Mouse (Mus musculus) Patski (cell line): ENCODE data around the gene Tctn1. TPM values are rescaled to one million over a fixed set of nuclear protein-coding genes. Genes with fewer than 3 reads are reported as not detected.

Source experiments
- ATAC-seq: fragments of 100-300 bp; one replicate; pipeline ENCODE4 v1.8.0; 2021
- CTCF ChIA-PET: fragments of 350-600 bp; sonication (Branson Sonifier 250); formaldehyde crosslinking; loops from one replicate; lab custom pipeline; 2022; ENCODE audit warnings: inconsistent platforms; lab: Charles Lee
- POLR2A ChIA-PET: fragments of 350-600 bp; sonication (Branson Sonifier 250); formaldehyde crosslinking; loops from one replicate; lab custom pipeline; 2022; ENCODE audit warnings: antibody characterized with exemption, inconsistent platforms; lab: Charles Lee
- DNase-seq: peaks from one replicate; pipeline ENCODE4 v3.0.0-alpha.2; 2011; ENCODE audit warnings: low read depth, low spot score
- H3K27me3 ChIP-seq: fragments of 371-371 bp; one replicate; pipeline ENCODE4 v1.5.1; 2021
- CTCF ChIP-seq: fragments of 100-300 bp; IDR thresholded peaks from one replicate; pipeline ENCODE4 v1.5.1; 2021
- in situ Hi-C: fragments of 300-500 bp; cut with MboI; formaldehyde crosslinking; loops from 3 replicates; pipeline ENCODE4 v1.11.1; 2018; ENCODE audit warnings: low pct_unique_long_range_greater_than_20kb, mixed read lengths
- polyA plus RNA-seq: library from polyadenylated mRNA; unstranded; gene quantifications from one replicate; pipeline ENCODE4 v1.2.3, GENCODE M21; 2021

Tctn1 gene
- polyA plus RNA-seq, 1 experiment from 2014 or later = 50.7 TPM

- no peak for ATAC-seq
- no peaks in the 10 kb centered on the region for H3K27me3 ChIP-seq
- in situ Hi-C loops = no loop called here
- POLR2A ChIA-PET = no interaction called here
- no peak for DNase-seq
- no peak for TF ChIP-seq CTCF
- CTCF ChIA-PET = interaction anchor here (0.6 to 1.8 kb wide), 3 partner anchors 9 to 148 kb away, joined by 4 to 5 read pairs (median 4); no protein-coding TSS in a partner anchor
These were observed 21.6 kb downstream of the Tctn1 start for GRCm38 (mm10) chr5:122242521-122243123.

- no peaks in the 10 kb centered on the region for H3K27me3 ChIP-seq
- ATAC-seq (no peak), DNase-seq (no peak)
- TF ChIP-seq CTCF = no peak
- in situ Hi-C loops = no loop called here
- POLR2A ChIA-PET = interaction anchor here (0.6 to 1.1 kb wide), 2 partner anchors 8 to 18 kb away, joined by 3 to 4 read pairs; no protein-coding TSS in a partner anchor
- CTCF ChIA-PET = interaction anchor here (2.1 kb wide), 1 partner anchor 21 kb away, joined by 4 read pairs; no protein-coding TSS in a partner anchor
These were observed 23.3 kb downstream of the Tctn1 start for GRCm38 (mm10) chr5:122240989-122241388.

GRCm38 (mm10) chr5:122240521-122240920 is 23.7 kb downstream of the Tctn1 start:
- no peak for DNase-seq
- ChIA-PET CTCF (interaction anchor here (1.6 to 2.1 kb wide), 2 partner anchors 11 to 20 kb away, joined by 4 read pairs; no protein-coding TSS in a partner anchor), POLR2A (interaction anchor here (0.6 to 1.1 kb wide), 2 partner anchors 9 to 18 kb away, joined by 3 to 4 read pairs; no protein-coding TSS in a partner anchor)
- in situ Hi-C loops = no loop called here
- H3K27me3 ChIP-seq = no peaks in the 10 kb centered on the region
- no peak for TF ChIP-seq CTCF
- ATAC-seq = no peak

- in situ Hi-C loops = no loop called here
- no peak for DNase-seq
- ChIA-PET POLR2A (no interaction called here), CTCF (interaction anchor here (1.6 to 2.1 kb wide), 2 partner anchors 10 to 20 kb away, joined by 4 read pairs; no protein-coding TSS in a partner anchor)
- no peak for ATAC-seq
- TF ChIP-seq CTCF = no peak
- no peaks in the 10 kb centered on the region for H3K27me3 ChIP-seq
These were observed 24.6 kb downstream of the Tctn1 start for GRCm38 (mm10) chr5:122239618-122240017.

GRCm38 (mm10) chr5:122237200-122237599 is 27.1 kb downstream of the Tctn1 start:
- in situ Hi-C loops = no loop called here
- POLR2A ChIA-PET = no interaction called here
- CTCF ChIA-PET = no interaction called here
- ATAC-seq (no peak), DNase-seq (no peak)
- no peaks in the 10 kb centered on the region for H3K27me3 ChIP-seq
- TF ChIP-seq CTCF = no peak

- in situ Hi-C loops = no loop called here
- ChIA-PET CTCF (no interaction called here), POLR2A (no interaction called here)
- ATAC-seq (no peak), DNase-seq (no peak)
- H3K27me3 ChIP-seq = no peaks in the 10 kb centered on the region
- no peak for TF ChIP-seq CTCF
These were observed 28.9 kb downstream of the Tctn1 start for GRCm38 (mm10) chr5:122235196-122235836.

GRCm38 (mm10) chr5:122234319-122235195 is 29.7 kb downstream of the Tctn1 start:
- in situ Hi-C loops = no loop called here
- no peaks in the 10 kb centered on the region for H3K27me3 ChIP-seq
- TF ChIP-seq CTCF = no peak
- ATAC-seq (no peak), DNase-seq (no peak)
- ChIA-PET CTCF (no interaction called here), POLR2A (no interaction called here)

GRCm38 (mm10) chr5:122233695-122234094 is 30.6 kb downstream of the Tctn1 start:
- ATAC-seq (no peak), DNase-seq (no peak)
- in situ Hi-C loops = no loop called here
- no peak for TF ChIP-seq CTCF
- ChIA-PET CTCF (no interaction called here), POLR2A (no interaction called here)
- no peaks in the 10 kb centered on the region for H3K27me3 ChIP-seq

GRCm38 (mm10) chr5:122233077-122233581 is 31.1 kb downstream of the Tctn1 start:
- ChIA-PET POLR2A (no interaction called here), CTCF (no interaction called here)
- H3K27me3 ChIP-seq = no peaks in the 10 kb centered on the region
- no peak for TF ChIP-seq CTCF
- ATAC-seq = no peak
- DNase-seq = no peak
- in situ Hi-C loops = no loop called here

- POLR2A ChIA-PET = no interaction called here
- no peak for TF ChIP-seq CTCF
- in situ Hi-C loops = no loop called here
- CTCF ChIA-PET = no interaction called here
- DNase-seq = no peak
- no peaks in the 10 kb centered on the region for H3K27me3 ChIP-seq
- no peak for ATAC-seq
These were observed 32.3 kb downstream of the Tctn1 start for GRCm38 (mm10) chr5:122232004-122232403.
